Mouse (Mus musculus) natural killer cell, adult 2 months (primary cell): Measurements from ENCODE around the gene Itih2.
A peak's percentile ranks its signal among the peaks of the same experiment; 100 is the strongest.

ENCODE experiments used
- DNase-seq, 2 experiments: peaks; one replicate each; pipeline ENCODE4 v3.0.0; 2022; ENCODE audit warnings: low spot score in 2 of 2

The Itih2 gene

DNA sequence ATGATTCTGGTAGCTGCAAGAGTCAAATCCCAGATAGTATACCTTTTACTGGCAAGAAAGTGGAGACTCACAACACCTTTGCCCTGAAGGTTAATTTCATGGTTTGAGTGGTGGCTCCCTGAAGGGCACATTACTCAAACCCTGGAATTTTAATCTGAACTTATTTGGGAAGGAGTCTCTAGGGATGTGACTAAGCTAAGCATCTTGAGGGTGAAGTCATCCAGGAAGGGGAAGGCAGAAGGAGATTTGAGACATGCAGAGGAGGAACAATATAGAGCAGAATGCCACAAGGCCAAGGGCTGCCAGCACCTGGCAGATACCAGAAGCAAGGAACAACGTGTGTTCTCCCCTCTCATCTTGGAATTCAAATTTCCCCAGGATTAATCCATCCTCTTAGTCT is 12.4 kb downstream of the Itih2 start:
- DNase-seq = no peak

DNA sequence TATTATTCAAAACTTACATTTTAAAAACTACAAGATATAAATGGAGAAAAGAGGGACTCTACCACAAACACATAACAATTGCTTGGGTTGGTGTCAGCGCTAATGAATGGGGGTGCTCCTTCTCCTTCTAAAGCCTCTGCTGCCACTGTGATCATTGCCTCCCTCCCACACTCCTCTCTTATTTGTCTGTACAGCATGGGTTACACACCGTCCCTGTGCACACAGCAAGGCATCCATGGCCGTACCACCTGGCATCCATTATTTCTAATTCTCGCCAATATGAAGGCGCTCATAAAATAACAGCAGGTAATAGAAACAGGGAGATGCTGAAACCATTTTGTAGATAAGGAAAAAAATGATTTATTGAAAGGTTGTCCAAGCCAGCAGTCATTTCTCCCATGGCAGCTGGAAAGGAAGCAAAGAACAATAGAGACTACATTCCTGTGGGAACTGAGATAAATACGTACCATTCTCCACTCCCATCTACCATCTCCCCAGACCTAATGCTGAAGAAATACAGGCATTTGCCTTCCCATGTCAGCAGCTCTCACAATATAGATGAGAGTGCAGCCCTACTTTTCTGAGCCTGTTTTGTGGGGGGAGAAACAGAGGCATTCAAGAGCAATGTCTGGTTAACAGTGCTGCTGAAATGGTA is 22.5 kb downstream of the Itih2 start:
- no peak for DNase-seq

DNA sequence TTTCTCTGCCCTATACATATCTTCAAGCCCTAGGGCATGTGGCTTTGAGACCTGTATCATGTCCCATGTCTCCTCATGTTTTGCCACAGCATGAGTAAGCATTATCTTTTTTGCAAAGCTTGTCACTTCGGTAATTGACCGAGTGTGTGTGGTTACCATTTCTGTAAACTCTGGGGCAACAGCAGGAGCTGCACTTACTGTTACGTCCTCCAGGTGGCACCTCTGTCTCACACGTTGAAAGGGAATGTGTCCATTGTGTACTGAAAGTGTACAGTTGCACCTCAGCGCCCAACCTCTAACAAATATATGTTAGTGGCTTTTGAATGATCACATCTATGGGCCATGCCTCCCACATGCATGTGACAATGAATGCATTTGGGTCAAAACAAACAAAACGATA is 30.0 kb downstream of the Itih2 start:
- DNase-seq = peak; percentile 21 to 34

DNA sequence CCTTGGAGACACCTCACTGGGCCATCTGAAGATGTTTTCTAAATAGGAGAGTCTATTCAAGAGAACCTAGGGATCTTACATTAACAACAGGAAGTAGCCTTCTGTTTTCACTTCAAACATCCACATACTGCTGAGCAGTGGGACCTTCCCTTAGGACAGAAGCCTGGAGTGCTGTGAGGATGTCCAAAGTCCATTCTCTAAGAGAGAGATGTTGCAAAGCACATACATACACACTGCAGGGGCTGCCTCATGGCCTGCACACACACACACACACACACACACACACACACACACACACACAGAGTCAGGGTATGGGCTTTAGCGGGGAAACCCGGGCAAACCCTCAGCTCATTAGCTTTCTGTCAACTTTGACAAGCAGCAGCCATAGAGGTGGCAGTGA is 30.7 kb downstream of the Itih2 start:
- DNase-seq = no peak

DNA sequence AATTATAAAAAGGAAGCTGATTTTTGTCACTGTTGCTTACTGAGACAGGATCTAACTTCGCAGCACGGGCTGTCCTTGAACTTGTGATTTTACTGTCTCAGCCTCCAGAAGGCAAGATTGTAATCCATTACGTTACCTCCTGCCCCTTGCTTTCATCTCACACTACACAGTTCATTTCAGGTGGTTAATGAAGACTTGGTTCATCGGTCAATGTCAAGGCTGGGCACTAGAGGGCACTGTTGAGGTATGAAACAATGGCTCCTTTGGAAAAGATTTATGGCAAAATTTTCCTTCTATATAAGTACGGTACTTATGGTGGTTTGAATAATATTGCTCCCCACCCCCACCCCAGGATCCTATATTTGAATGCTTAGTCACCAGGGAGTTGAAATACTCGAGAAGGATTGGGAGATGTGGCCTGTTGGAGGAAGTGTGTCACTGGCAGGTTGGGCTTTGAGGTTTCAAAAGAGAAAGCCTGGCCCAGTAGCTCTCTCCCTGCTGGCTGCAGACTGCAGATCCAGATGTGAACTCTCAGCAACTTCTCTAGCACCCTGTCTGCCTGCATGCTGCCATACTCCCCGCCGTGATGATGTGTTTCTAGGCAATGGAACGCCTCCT is 32.5 kb downstream of the Itih2 start:
- peak in 1 of 2 experiments; percentile 25 for DNase-seq

DNA sequence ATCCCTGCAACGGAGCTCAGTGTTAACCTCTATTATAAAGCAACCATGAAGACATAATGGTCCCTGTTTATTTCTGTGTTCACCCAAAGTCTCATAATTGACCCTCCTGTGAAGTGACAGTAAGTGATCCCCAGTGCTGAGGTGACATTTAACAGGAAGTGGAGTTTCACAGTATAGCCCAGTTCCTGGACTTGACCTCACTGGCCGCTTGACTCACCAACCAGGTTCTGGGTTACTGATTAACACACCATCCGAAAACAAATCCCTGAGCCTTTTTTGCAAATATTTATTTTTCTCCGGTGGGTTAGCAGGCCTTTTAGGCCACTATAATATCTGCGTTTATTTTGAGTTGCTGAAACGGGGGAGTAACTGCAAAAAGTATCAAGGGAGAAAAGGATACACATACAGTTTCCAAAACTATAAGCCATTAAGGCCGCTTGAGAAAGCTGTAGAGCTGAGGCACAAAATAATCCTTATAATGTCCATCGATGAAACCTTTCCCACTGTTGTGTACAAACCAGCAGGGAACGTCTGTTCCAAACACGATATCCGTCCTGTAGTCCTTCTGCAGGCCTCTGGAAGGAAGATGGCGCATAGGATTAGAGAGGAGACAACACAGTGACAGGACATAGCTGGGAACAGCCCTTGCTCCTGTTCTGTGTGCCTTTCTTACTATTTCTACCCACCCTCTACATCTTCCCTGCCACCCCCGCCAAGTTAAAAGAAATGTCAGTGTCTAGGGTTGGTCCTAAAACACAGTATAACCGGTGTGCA is 36.7 kb downstream of the Itih2 start:
- DNase-seq = no peak

DNA sequence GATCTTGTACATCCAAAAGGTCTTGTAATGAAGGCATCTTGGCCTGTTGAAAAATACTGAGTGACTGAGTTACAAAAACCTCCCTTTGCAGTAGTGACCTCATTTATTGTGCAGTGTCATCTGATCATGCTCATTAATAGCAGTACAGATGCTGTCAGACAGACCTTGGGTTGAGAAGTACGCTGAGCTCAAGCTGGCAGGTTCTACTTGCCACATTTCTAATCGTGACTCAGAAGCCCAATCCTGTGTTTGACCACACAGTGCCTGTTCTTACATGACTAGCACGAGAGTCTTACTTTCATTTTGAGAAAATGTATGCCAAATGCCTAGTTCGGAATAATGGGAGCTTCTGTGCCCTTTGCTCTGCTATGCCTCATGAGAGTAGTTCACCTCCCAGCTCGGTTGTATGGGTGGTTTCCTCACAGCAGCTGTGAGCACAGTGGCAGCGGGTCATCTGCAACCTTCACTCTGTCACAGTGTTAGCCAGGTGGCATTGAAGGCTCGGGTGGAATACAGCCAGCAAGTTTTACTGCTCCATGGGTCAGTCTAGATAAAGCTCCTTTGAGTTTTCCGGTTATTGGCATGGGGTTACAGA is 43.8 kb downstream of the Itih2 start:
- DNase-seq = no peak

DNA sequence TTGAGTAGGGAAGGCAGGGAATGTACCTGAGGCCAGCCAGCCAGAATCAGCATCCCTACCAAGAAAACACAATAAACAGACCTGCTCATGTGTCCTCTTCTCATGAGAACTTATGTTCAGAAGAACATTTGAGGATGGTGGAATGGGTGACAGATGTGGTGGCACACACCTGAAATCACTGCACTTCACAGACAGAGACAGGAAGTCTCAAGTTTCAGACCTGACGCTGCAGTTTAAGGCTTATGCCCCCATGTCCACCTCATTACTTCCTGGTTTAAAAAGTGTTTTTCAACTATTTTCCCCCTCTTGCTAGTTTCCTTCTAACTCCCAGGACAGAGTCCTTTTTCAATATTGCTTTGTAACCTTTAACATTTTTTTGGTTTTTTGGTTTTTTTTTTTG is 48.5 kb downstream of the Itih2 start:
- DNase-seq = no peak

DNA sequence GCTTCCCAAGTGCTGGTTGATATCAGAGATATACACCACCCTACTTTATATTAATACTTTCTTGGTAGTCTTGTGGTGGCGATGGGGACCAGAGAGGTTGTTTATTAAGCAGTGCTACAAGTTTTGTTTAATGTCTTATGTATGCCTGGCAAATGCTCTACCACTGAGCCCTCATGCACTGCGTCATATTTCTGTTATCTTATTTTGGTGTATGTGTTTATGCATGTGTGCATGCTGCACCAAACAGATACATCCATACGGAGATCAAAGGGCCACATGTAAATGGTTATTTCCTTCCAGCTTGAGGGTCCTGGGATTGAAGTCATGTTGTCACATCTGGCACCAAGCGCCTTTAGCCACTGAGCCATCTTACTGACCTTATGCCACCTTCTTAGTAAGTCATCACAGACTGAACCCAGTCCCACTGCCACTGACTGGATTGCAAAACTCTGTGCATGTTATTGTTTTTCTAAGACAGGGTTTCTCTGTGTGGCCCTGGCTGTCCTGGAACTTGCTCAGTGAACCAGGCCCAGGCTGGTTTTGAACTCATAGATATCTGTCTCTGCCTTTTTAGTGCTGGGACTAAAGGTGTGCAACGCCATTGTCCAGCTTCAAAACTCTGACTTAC is 49.6 kb downstream of the Itih2 start:
- DNase-seq = no peak

DNA sequence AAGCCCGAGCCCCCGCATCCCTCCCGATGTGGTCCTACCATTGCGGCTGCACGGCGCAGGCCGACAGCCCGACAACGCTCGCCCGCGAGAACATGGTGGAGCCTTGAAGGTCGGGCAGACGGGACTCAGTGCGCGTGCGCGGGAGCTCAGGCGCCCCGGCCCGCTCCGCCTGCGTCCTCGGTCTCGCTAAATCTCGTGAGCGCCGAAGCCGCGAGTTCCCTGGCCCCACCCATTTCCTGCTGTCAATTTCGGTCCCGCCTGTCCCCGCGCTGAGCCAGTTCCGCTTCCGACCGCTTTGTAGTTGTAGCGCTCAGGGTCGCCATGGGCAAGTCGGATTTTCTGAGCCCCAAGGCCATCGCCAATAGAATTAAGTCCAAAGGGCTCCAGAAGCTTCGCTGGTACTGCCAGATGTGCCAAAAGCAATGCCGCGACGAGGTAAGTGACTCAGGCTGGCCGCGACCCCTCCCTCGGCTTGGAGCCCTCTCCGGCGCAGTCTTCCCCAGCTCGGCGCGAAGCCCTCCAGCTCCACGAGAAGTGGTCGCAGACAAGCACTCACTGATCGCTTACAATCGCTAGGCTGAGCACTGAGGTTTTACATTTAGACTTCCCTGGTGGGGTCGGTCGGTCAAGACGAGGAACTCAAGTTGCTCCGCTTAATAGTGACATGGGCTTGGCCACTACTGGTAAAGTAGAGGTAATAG is 50.7 kb downstream of the Itih2 start, which contains the start of the genes Atp5c1 and Kin:
TSS of gene Atp5c1 (minus strand) at position 201 of the 701 bp plus-strand sequence.
TSS of gene Kin (plus strand) at position 284 of the 701 bp plus-strand sequence.
- DNase-seq = peak; percentile 97 to 98

DNA sequence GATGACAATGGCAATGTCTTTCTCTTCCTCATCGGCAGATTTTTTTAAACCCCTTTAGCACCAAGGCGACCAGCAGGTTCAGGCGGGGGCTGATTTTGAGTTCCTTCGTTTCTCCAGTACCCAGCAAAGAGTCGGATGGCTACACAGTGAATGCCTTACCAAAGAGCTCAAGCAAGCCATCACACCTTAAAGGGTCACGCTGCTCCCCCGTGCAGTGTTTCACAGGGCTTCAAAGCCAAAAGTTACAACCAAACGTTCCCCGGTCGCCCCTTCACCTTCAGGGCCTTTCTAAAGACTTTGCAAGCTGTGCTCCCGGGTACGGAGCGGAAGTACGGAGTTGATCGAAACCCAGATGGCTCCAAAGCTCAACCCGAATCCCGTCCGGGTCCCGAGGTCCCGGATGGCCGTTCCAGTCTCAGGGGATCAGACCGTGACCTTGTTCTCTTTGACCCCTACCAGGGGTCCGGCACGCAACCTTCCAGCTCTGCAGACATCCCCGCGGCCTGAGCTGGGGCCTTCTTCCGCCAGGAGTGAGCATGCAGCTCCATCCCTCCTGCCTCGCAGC is 51.4 kb downstream of the Itih2 start:
- DNase-seq = no peak

DNA sequence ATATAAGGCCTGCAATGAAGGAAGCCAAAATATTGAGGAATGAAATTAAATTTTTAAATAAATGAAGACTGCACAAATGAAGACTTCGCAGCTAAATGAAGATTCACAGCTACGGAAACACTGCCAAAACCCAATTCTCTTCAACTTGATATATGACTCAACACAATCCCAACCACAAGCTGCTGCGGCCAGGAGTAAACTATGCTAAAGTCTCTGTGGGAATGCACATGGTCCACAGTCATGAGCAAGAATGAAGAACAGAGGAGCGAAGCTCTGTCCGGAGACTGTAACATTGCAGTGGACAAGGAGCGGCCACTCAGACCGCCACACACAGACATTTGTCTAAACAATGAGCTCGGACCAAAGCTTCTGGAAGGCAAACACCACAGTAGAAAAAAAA is 54.5 kb downstream of the Itih2 start:
- DNase-seq = no peak

DNA sequence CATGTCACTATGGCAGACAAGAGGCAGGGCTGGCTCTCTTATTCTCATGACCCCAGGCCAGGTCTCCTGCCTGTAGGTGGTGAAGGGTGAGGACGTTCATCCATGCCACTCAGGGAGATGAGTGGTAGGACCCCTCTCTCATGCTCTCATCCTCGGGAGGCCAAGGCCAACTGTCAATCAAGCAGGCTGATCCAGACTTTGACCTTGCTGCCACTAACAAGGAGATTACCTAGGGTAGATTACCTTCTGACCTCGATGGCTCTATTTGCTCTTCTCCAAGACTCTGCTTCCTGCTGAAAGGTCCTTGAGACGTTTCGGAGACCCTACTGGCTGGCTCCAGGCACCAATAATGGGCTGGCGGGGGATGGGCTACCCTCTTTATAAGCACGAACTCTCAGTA is 56.7 kb downstream of the Itih2 start:
- no peak for DNase-seq

DNA sequence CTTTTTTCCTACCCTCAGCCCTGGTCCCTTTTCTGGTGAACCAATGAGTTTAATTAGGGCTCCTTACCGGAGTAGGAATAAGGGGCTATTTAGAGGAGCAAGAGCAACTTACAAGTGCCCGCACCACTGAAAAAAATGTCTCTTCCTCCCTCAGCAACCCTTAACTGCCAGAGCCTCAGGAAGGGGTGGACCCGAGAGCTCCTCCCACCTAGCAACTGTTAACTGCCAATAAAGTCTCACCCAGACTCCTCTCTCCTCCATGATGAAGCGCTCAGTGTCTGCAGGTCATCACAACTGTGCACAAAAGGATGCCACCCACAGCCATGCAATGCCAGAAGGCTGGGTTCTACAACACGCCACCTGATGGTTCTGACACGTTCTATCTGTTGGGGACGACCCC is 59.4 kb downstream of the Itih2 start:
- DNase-seq = no peak

DNA sequence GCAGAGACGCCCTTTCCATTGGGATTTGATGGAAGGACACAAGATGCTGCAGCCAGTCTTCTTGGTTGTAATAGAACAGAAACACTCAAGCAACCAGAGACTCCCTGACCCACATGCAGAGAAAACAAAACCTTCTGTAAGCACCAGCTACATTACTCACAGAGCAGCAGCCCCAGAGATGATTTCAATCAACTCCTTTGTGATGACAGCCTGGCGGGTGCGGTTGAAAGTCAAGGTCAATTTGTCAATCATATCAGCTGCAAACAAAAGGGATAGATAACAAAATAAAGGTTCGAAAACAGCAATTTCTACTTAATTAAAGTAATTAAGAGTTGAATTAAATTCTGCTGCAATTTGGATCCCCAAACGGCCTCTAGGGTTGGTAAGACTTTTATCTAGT is 72.4 kb downstream of the Itih2 start:
- DNase-seq = no peak

DNA sequence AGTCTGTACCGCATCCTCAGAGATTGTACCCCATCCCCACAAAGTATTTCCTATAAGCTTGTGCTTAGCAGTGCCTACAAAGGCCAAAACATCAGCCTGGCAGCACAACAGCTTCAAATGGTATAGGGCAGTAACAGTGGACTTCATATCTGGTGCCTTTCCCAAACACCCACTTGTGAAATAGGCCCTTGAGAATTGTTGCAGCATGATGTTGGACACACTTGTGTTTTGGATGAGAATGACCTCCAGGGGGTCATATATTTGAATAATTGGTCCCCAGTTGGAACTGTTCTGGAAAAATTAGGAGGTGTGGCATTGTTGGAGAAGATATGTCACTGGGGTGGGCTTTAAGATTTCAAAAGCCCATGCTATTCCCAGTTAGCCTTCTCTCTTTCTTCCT is 79.2 kb downstream of the Itih2 start:
- DNase-seq = no peak

DNA sequence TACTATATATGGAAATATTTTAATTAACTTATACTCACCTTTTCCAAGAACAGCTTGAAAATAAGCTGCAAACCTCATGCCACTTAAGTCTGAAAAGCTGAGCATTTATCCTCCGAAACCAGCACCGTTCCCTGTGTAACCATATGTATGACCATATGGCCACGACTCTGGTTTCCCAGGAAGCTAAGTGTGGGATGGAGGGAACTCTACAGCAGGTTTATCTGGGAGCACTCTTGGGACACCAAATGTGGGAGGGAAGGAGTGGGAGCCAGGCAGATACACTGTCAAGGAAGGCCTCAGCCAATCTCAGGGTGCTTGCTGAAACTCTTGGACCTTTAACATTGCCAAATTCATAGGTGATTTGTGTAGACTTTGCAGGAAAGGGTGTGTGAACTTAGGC is 80.3 kb downstream of the Itih2 start:
- no peak for DNase-seq

DNA sequence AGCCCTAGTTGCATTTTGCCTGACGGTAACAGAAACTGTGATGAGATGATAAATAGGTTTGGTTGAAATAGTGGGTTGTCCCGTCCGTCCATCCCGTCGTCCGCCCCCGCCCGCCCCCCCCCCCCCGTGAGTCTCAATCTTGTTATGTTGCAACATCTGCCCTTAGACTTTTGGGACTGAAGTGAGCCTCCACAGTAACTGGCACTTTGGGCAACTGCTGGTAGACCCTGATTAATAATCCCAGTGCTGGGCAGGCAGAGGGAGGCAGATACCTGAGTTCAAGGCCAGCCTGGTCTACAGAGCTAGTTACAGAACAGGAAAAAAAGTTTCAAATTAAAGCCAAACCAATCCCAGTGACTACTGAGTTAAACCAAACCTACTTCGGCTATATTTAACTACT is 81.7 kb downstream of the Itih2 start:
- no peak for DNase-seq

DNA sequence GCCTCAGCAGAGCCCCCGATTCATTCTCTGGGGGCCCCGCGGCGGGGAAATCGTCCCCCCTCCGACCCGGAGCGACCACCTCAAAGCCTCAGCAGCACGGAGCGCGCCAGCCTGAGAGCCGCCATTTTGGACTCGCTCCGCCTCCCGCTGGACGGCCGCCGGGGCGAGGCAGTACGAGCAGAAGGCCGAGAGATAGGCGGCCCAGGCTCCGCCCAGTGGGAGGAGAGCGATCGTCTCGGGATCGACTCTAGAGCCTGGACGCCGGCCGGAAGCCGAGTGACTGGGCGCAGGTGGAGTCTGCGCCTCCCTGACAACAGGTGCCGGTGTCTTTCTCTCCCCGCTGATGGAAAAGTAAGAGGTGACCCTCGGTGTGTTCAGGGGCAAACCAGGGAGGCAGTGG is 82.7 kb downstream of the Itih2 start, which contains the start of gene Taf3:
TSS of gene Taf3 (minus strand) at position 136 of the 400 bp plus-strand sequence.
- peak; percentile 80 to 88 for DNase-seq

DNA sequence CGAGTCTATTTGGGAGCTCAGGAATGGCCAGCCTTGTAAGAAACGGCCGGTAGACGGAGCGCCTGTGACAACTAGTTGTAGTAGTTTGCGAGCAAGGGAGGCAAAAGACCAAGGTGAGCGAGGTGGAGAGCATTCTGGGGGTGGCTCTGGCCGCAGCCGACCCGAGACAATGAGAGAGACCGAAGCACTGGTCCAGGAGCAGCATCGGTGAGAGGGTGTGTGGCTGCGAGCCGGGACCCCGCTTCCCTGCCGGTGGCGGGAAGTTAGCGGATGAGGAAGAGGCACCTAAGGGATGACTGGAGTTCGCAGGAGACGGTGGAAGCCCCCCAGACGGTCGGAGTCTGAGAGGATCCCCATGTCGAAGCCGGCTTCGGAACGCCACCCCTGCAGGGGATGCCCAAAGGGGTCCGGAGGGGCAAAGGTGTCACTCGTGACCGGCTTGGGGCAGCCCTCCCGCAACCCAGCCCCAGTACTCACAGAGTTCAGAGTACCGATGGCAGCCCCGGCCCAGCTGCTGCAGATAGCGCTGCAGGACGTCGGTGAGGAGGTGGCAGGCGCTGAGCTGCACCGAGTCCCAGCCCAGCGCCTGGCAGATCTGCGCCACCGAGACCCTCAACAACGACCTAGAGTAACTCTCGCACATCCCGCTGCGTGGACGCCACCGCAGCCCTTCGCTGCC is 83.3 kb downstream of the Itih2 start:
- DNase-seq = peak; percentile 1 to 4
